Mouse (Mus musculus) midbrain, postnatal 0 days (tissue): Measurements from ENCODE around the gene Fadd. TPM values are rescaled to one million over a fixed set of nuclear protein-coding genes. Genes with fewer than 3 reads are reported as not detected.

ENCODE experiments used
- ATAC-seq: fragments of 200-750 bp; cut with Nextera tagmentation; 2 replicates; pipeline ENCODE4 v1.8.0; 2017; ENCODE audit warnings: moderate number of reproducible peaks, mild to moderate bottlenecking, moderate TSS enrichment, moderate library complexity; ENCODE audit not compliant: low FRiP score
- DNase-seq: peaks from one replicate; pipeline ENCODE4 v3.0.0-alpha.2; 2015; ENCODE audit warnings: low spot score
- H3K27ac ChIP-seq: fragments of 300-500 bp; sonication (generic); 2 replicates; pipeline ENCODE4 v1.5.1; 2014; ENCODE audit warnings: low read depth, mild to moderate bottlenecking, low read length, mixed read lengths
- H3K27me3 ChIP-seq: fragments of 300-500 bp; sonication (generic); 2 replicates; pipeline ENCODE4 v1.6.1; 2014; ENCODE audit warnings: low read length, control low read depth, mixed read lengths; ENCODE audit not compliant: insufficient read depth
- H3K36me3 ChIP-seq: fragments of 300-500 bp; sonication (generic); 2 replicates; pipeline ENCODE4 v1.6.1; 2014; ENCODE audit warnings: low read length, control low read depth, mixed read lengths; ENCODE audit not compliant: insufficient read depth
- H3K4me1 ChIP-seq: fragments of 300-500 bp; sonication (generic); 2 replicates; pipeline ENCODE4 v1.6.1; 2014; ENCODE audit warnings: mild to moderate bottlenecking, control low read depth, antibody characterized with exemption, low read length, mixed read lengths; ENCODE audit not compliant: insufficient read depth
- H3K4me2 ChIP-seq: fragments of 300-500 bp; sonication (generic); 2 replicates; pipeline ENCODE4 v1.6.1; 2014; ENCODE audit warnings: low read depth, mild to moderate bottlenecking, low read length, mixed read lengths; ENCODE audit not compliant: poor library complexity, severe bottlenecking
- H3K4me3 ChIP-seq: fragments of 300-500 bp; sonication (generic); 2 replicates; pipeline ENCODE4 v1.5.1; 2014; ENCODE audit warnings: low read depth, mild to moderate bottlenecking, low read length, moderate library complexity
- H3K9ac ChIP-seq: fragments of 300-500 bp; sonication (generic); replicated peaks from 2 replicates; pipeline ENCODE4 v1.6.1; 2014; ENCODE audit warnings: mild to moderate bottlenecking, low read length, moderate library complexity, mixed read lengths; ENCODE audit not compliant: poor library complexity, severe bottlenecking
- H3K9me3 ChIP-seq: fragments of 300-500 bp; sonication (generic); 2 replicates; pipeline ENCODE4 v1.6.1; 2016; ENCODE audit warnings: low read length, control low read depth
- CTCF ChIP-seq: IDR thresholded peaks from 2 replicates; pipeline ENCODE4 v1.5.1; 2016; ENCODE audit warnings: antibody characterized with exemption, mild to moderate bottlenecking
- WGBS: fragments of 180-500 bp; shearing (Covaris S2); extraction: QIAGEN DNeasy Blood & Tissue Kit; methylation state at CpG from one replicate; pipeline ENCODE4 v1.1.7; 2014; 5-methylcytosine and 5-hydroxymethylcytosine counted together
- polyA plus RNA-seq: library from polyadenylated mRNA; unstranded; fragments of >200 nt; fragmentation: Nextera tagmentation; extraction: Ambion mirVana; gene quantifications from 2 replicates; pipeline ENCODE4 v1.2.1, GENCODE M21; 2015
- total RNA-seq: library from RNA; depleted of rRNA; stranded (reverse); fragments of >200 nt; gene quantifications from 2 replicates; pipeline ENCODE4 v1.2.3, GENCODE M21; 2014

The Fadd gene
- total and polyA plus RNA-seq, 2 experiments from 2014 or later, result 2.4 to 2.6 TPM

GRCm38 (mm10) chr7:144620721-144621681 lies 38.7 kb upstream of the Fadd start:
- H3K4me3 ChIP-seq, result no peak overlapping the region
- ATAC-seq (peak; percentile 71), DNase-seq (peak; percentile 55)
- H3K27me3 ChIP-seq, result no peaks in the 10 kb centered on the region
- TF ChIP-seq CTCF, result no peak
- peaks cover 6% of the 10 kb centered on the region for H3K4me1 ChIP-seq
- H3K9ac ChIP-seq, result no peak overlapping the region
- no peaks in the 10 kb centered on the region for H3K9me3 ChIP-seq
- H3K4me2 ChIP-seq, result no peak overlapping the region
- no peaks in the 10 kb centered on the region for H3K36me3 ChIP-seq
- WGBS, result 45% methylated on average over 22 of the region's 22 CpGs
- H3K27ac ChIP-seq, result peak overlapping the region; percentile 57

GRCm38 (mm10) chr7:144620315-144620714 lies 38.1 kb upstream of the Fadd start:
- DNase-seq (no peak), ATAC-seq (no peak)
- Histone ChIP-seq H3K27me3 (no peaks in the 10 kb centered on the region), H3K9ac (no peak overlapping the region), H3K27ac (no peak overlapping the region), H3K4me3 (no peak overlapping the region), H3K9me3 (no peaks in the 10 kb centered on the region), H3K4me1 (peaks cover 6% of the 10 kb centered on the region), H3K36me3 (no peaks in the 10 kb centered on the region), H3K4me2 (no peak overlapping the region)
- no peak for TF ChIP-seq CTCF

- H3K4me3 ChIP-seq, result no peak overlapping the region
- no peak for TF ChIP-seq CTCF
- H3K4me2 ChIP-seq, result no peak overlapping the region
- H3K9me3 ChIP-seq, result no peaks in the 10 kb centered on the region
- no peaks in the 10 kb centered on the region for H3K36me3 ChIP-seq
- no peak for ATAC-seq
- H3K27ac ChIP-seq, result no peak overlapping the region
- no peak for DNase-seq
- no peak overlapping the region for H3K9ac ChIP-seq
- WGBS, result 82% methylated on average over 6 of the region's 6 CpGs
- no peaks in the 10 kb centered on the region for H3K4me1 ChIP-seq
- H3K27me3 ChIP-seq, result no peaks in the 10 kb centered on the region
These were observed 33.1 kb upstream of the Fadd start for GRCm38 (mm10) chr7:144615343-144615742.

- TF ChIP-seq CTCF, result no peak
- WGBS, result 86% methylated on average over 4 of the region's 4 CpGs
- ATAC-seq (no peak; the same call in 1 of the 2 replicates), DNase-seq (peak; percentile 25)
- Histone ChIP-seq H3K36me3 (no peaks in the 10 kb centered on the region), H3K27ac (no peak overlapping the region), H3K9me3 (no peaks in the 10 kb centered on the region), H3K27me3 (no peaks in the 10 kb centered on the region), H3K4me1 (no peaks in the 10 kb centered on the region), H3K4me2 (no peak overlapping the region), H3K4me3 (no peak overlapping the region), H3K9ac (no peak overlapping the region)
These were observed 30.6 kb upstream of the Fadd start for GRCm38 (mm10) chr7:144612829-144613228.

GRCm38 (mm10) chr7:144612351-144612750 lies 30.1 kb upstream of the Fadd start:
- H3K4me1 ChIP-seq, result no peaks in the 10 kb centered on the region
- no peaks in the 10 kb centered on the region for H3K27me3 ChIP-seq
- H3K36me3 ChIP-seq, result no peaks in the 10 kb centered on the region
- TF ChIP-seq CTCF, result no peak
- H3K9me3 ChIP-seq, result no peaks in the 10 kb centered on the region
- H3K4me2 ChIP-seq, result no peak overlapping the region
- 85% methylated on average over 4 of the region's 4 CpGs for WGBS
- DNase-seq, result no peak
- no peak overlapping the region for H3K4me3 ChIP-seq
- no peak overlapping the region for H3K27ac ChIP-seq
- no peak for ATAC-seq
- no peak overlapping the region for H3K9ac ChIP-seq

DNA sequence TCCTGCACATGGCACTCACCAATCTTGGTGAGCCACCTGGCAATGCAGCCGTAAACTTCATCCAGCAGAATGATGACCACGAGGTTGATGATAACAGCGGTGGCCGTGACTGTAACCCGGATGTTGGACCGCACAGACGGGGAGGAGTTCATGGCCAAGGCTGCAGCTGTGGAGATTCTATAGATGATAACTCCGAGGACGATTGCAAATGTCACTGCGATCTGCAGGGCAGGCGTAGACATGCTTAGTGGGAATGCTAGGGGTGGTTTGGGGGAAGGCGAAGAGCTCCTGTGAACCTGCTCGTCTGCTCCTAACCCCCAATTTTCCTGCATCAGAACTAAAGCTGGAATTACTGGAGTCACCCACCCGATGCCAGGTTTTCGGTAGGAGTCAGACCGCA lies 29.3 kb upstream of the Fadd start:
- TF ChIP-seq CTCF, result no peak
- 94% methylated on average over 16 of the region's 16 CpGs for WGBS
- ATAC-seq (no peak), DNase-seq (no peak)
- Histone ChIP-seq H3K36me3 (no peaks in the 10 kb centered on the region), H3K27me3 (no peaks in the 10 kb centered on the region), H3K4me1 (no peaks in the 10 kb centered on the region), H3K4me3 (no peak overlapping the region), H3K9ac (no peak overlapping the region), H3K4me2 (no peak overlapping the region), H3K27ac (no peak overlapping the region), H3K9me3 (no peaks in the 10 kb centered on the region)
